In the genomic region with DNA sequence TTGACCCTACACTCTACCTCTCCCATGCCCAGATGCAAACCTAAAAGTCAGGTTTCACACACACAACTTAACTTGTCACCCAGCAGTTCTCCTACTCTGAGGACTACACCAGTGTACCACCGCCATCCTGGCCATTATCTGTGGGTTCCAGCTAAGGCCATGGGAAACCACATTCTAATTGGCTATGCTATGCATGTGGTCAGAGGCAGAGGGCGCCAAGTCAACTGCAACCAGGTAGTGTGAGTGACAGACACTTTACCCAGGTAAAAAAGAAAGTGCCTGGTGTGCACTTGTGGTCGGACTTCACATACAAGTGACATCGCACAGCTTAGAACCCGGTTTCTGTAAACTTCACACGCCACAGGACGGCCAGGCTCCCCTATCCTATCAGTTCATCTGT, we compare ENCODE assay signal across 10 mouse cellular contexts. TPM values are rescaled to one million over a fixed set of nuclear protein-coding genes. Genes with fewer than 3 reads are reported as not detected.
DNase-seq lines count a peak whose midpoint lies in the region; ATAC-seq and TF ChIP-seq lines count a peak whose summit lies in the region.
"Had no signal": no experiment of that assay in that cellular context is flagged by ENCODE, and none has a peak within 500 bp of the region (broad histone marks: within the 10 kb centered on the region; RNA-seq: fewer than 3 reads in every experiment).

No protein-coding gene starts in this region.

- DNase-seq in heart, adult 2 months: peak; percentile 43 to 63
- no peak for DNase-seq in CH12.LX (ENCODE audit: extremely low read depth)
- no peak for DNase-seq in testis, postnatal 10 days (ENCODE audit: low spot score)
- DNase-seq in right cerebral cortex, postnatal 10 days (ENCODE audit: low spot score in 2 of 2): no peak

- no peaks in the 10 kb centered on the region for H3K9me3 ChIP-seq in heart, embryonic 11.5 days (replicated peaks; ENCODE audit: control insufficient read depth, low read length)
- no peaks in the 10 kb centered on the region for H3K9me3 ChIP-seq in CH12.LX (replicated peaks; ENCODE audit: low read length)
- H3K9me3 ChIP-seq in lung, embryonic 16.5 days (ENCODE audit: control insufficient read depth, low read length): no peaks in the 10 kb centered on the region
- H3K9me3 ChIP-seq: embryonic facial prominence, embryonic 12.5 days had no signal

- no peak overlapping the region for H3K9ac ChIP-seq in heart, adult 2 months (ENCODE audit: low read depth, low read length)
- no peak overlapping the region for H3K9ac ChIP-seq in heart, embryonic 11.5 days (ENCODE audit: low read depth, low read length)
- no peak overlapping the region for H3K9ac ChIP-seq in CH12.LX (ENCODE audit: insufficient read depth, low read depth)
- no peak overlapping the region for H3K9ac ChIP-seq in lung, embryonic 16.5 days (ENCODE audit: low read length)
- H3K9ac ChIP-seq: embryonic facial prominence, embryonic 12.5 days had no signal

- H3K36me3 ChIP-seq in heart, adult 2 months (ENCODE audit: control insufficient read depth, insufficient read depth, low read length): no peaks in the 10 kb centered on the region
- no peaks in the 10 kb centered on the region for H3K36me3 ChIP-seq in heart, embryonic 11.5 days (ENCODE audit: control insufficient read depth, insufficient read depth, low read length)
- no peaks in the 10 kb centered on the region for H3K36me3 ChIP-seq in CH12.LX (replicated peaks in 1 of 2; ENCODE audit: control insufficient read depth in 1 of 2, insufficient read depth in 1 of 2, low read length in 1 of 2)
- H3K36me3 ChIP-seq in lung, embryonic 16.5 days (ENCODE audit: control insufficient read depth, insufficient read depth, low read length): peaks cover 13% of the 10 kb centered on the region

- TF ChIP-seq EP300 in heart, adult 2 months (IDR thresholded peaks at IDR 0.05; ENCODE audit: insufficient read depth, low read depth, low read length): 0 out of 2 replicates have a peak, but pooled peaks have one; percentile 43
- no peak for TF ChIP-seq EP300 in CH12.LX (IDR thresholded peaks at IDR 0.05; ENCODE audit: low read length)

- intact Hi-C loops in heart, adult 2 months (cut with DNase I): loop anchor here (2.0 kb wide), 1 partner anchor 52 kb away; no protein-coding TSS in a partner anchor

- no peak overlapping the region for H3K27ac ChIP-seq in heart, adult 2 months
- no peak overlapping the region for H3K27ac ChIP-seq in heart, embryonic 11.5 days (ENCODE audit: low read depth, low read length)
- H3K27ac ChIP-seq in CH12.LX (ENCODE audit: insufficient read depth, low read depth): no peak overlapping the region
- no peak overlapping the region for H3K27ac ChIP-seq in lung, embryonic 16.5 days (ENCODE audit: low read length)
- H3K27ac ChIP-seq: embryonic facial prominence, embryonic 12.5 days had no signal

- peak; percentile 78 for TF ChIP-seq CTCF in heart, adult 2 months (IDR thresholded peaks at IDR 0.05)
- peak in 1 of 2 experiments; percentile 70; a peak in 2 of 4 replicates for TF ChIP-seq CTCF in CH12.LX (conservative IDR thresholded peaks at IDR 0.05 in 1 of 2, IDR thresholded peaks at IDR 0.05 in 1 of 2; ENCODE audit: low read depth in 2 of 2, low read length in 2 of 2)

- H3K4me2 ChIP-seq in heart, embryonic 11.5 days: no peak overlapping the region
- H3K4me2 ChIP-seq in CH12.LX (ENCODE audit: insufficient read depth, low read depth, poor library complexity, severe bottlenecking): no peak overlapping the region
- no peak overlapping the region for H3K4me2 ChIP-seq in lung, embryonic 16.5 days (ENCODE audit: low read depth, low read length)
- H3K4me2 ChIP-seq: embryonic facial prominence, embryonic 12.5 days had no signal

- H3K79me2 ChIP-seq in heart, adult 2 months (replicated peaks; ENCODE audit: control insufficient read depth, insufficient read depth, low read length): peaks cover 2% of the 10 kb centered on the region; the same call in 1 of the 2 replicates
- H3K79me2 ChIP-seq in CH12.LX (replicated peaks; ENCODE audit: control insufficient read depth, extremely low read depth, insufficient read depth, poor library complexity, severe bottlenecking): no peaks in the 10 kb centered on the region

- WGBS in heart, adult 2 months: 72% methylated on average over 7 of the region's 7 CpGs
- 62% methylated on average over 7 of the region's 7 CpGs for WGBS in heart, embryonic 11.5 days (ENCODE audit: insufficient replicate concordance)
- WGBS in lung, embryonic 16.5 days: 56% methylated on average over 7 of the region's 7 CpGs

- peak; percentile 35 for TF ChIP-seq RAD21 in CH12.LX (IDR thresholded peaks at IDR 0.05; ENCODE audit: low read depth, low read length)

- TF ChIP-seq POLR2A in heart, adult 2 months (IDR thresholded peaks at IDR 0.05; ENCODE audit: insufficient read depth, low read depth, low read length): no peak
- no peak for TF ChIP-seq POLR2A in CH12.LX (IDR thresholded peaks at IDR 0.05; ENCODE audit: low read depth, low read length)

- H3K4me3 ChIP-seq in heart, adult 2 months: no peak overlapping the region
- no peak overlapping the region for H3K4me3 ChIP-seq in heart, embryonic 11.5 days (ENCODE audit: low read depth, low read length)
- no peak overlapping the region for H3K4me3 ChIP-seq in CH12.LX (replicated peaks in 1 of 3; ENCODE audit: low read depth in 2 of 3, low read length in 2 of 3, poor library complexity in 1 of 3)
- no peak overlapping the region for H3K4me3 ChIP-seq in lung, embryonic 16.5 days (ENCODE audit: low read length)
- H3K4me3 ChIP-seq: embryonic facial prominence, embryonic 12.5 days had no signal

- dilution Hi-C loops in CH12.LX (cut with MboI; ENCODE audit: extremely low pct_ligation_motif_present, extremely low pct_unique_long_range_greater_than_20kb, low sequenced_read_pairs): no loop called here

- peaks cover 7% of the 10 kb centered on the region for H3K4me1 ChIP-seq in heart, adult 2 months (ENCODE audit: control insufficient read depth, insufficient read depth, low read length)
- H3K4me1 ChIP-seq in heart, embryonic 11.5 days (ENCODE audit: control insufficient read depth, insufficient read depth, low read length): 0 out of 2 replicates have a peak, but pooled peaks cover 5% of the 10 kb centered on the region
- peaks cover 5 to 8% of the 10 kb centered on the region in 2 experiments for H3K4me1 ChIP-seq in CH12.LX (ENCODE audit: control insufficient read depth in 1 of 2, insufficient read depth in 2 of 2)
- peaks cover 11% of the 10 kb centered on the region for H3K4me1 ChIP-seq in lung, embryonic 16.5 days (replicated peaks; ENCODE audit: control insufficient read depth, insufficient read depth, low read length)

- in situ Hi-C loops in CH12.LX (cut with MboI; ENCODE audit: low pct_ligation_motif_present, low pct_unique_long_range_greater_than_20kb, low sequenced_read_pairs): no loop called here

- ATAC-seq in heart, embryonic 11.5 days (replicated peaks; ENCODE audit: insufficient number of reproducible peaks, low FRiP score, low TSS enrichment): no peak
- ATAC-seq in common myeloid progenitor, adult 5-6 weeks (replicated peaks; ENCODE audit: low read depth, poor library complexity, severe bottlenecking): peak; percentile 41
- ATAC-seq in lung, embryonic 16.5 days (ENCODE audit: low read depth): peak; percentile 32
- ATAC-seq in monocyte, adult 5-6 weeks (replicated peaks; ENCODE audit: insufficient number of reproducible peaks, low FRiP score, low TSS enrichment, poor library complexity, severe bottlenecking): no peak; the same call in 1 of the 2 replicates
- ATAC-seq: Patski had no signal

- H3K27me3 ChIP-seq in heart, adult 2 months (ENCODE audit: control insufficient read depth, insufficient read depth, low read length): no peaks in the 10 kb centered on the region
- peaks cover 31% of the 10 kb centered on the region for H3K27me3 ChIP-seq in heart, embryonic 11.5 days (ENCODE audit: control insufficient read depth, insufficient read depth, low read length)
- H3K27me3 ChIP-seq in CH12.LX (replicated peaks): peaks cover 68% of the 10 kb centered on the region
- H3K27me3 ChIP-seq in lung, embryonic 16.5 days (ENCODE audit: control insufficient read depth, insufficient read depth, low read depth, low read length): no peaks in the 10 kb centered on the region
- H3K27me3 ChIP-seq: Patski had no signal

TF ChIP-seq in CH12.LX, 34 proteins besides CTCF, POLR2A, EP300 and RAD21 (continues in another document):
- TF ChIP-seq RCOR1 (conservative IDR thresholded peaks at IDR 0.05; ENCODE audit: low read depth, low read length) (no peak), MEF2A (IDR thresholded peaks at IDR 0.05; ENCODE audit: borderline replicate concordance, low read depth, low read length) (no peak)

RNA-seq across cellular contexts. Expression of a gene that starts 36.3 kb away (rescaled TPM):
- under 1 TPM in 1 of 2 experiments, not detected in 1; 0.55 TPM for total RNA-seq in heart, adult 2 months (2021)
- polyA plus RNA-seq in heart, adult 2 months (2012; rRNA removed): 0.70 TPM in 1 of 2 replicates, not detected in the other
- 3.4 and 5.4 TPM in 2 replicates for polyA plus RNA-seq in heart, embryonic 11.5 days (2014; fragmentation: Nextera tagmentation; extraction: Ambion mirVana)
- total RNA-seq in CH12.LX (2012; rRNA removed): 0.17 TPM in 1 of 2 replicates, not detected in the other
- 0.39 TPM in 1 of 2 replicates, not detected in the other for total RNA-seq in CH12.LX (2014; rRNA removed)
- not detected in 2 replicates for polyA plus RNA-seq in CH12.LX (2012; ENCODE audit: insufficient read length, low read depth)
- 13.2 and 22.4 TPM in 2 replicates for total RNA-seq in common myeloid progenitor, adult 5-6 weeks (2017)
- polyA plus RNA-seq in lung, embryonic 16.5 days (2015; fragmentation: Nextera tagmentation; extraction: Ambion mirVana): 3.1 and 3.7 TPM in 2 replicates
- 6.4 to 8.9 TPM (median 8.2 TPM) in 3 replicates for total RNA-seq in monocyte, adult 5-6 weeks (2017)

RNA-seq across cellular contexts. Expression of a gene that starts 41.0 kb away (rescaled TPM):
- 100 to 1,000 TPM; 274 to 297 TPM for total RNA-seq in heart, adult 2 months (2021)
- 49.0 and 68.7 TPM in 2 replicates for polyA plus RNA-seq in heart, adult 2 months (2012; rRNA removed)
- polyA plus RNA-seq in heart, embryonic 11.5 days (2014; fragmentation: Nextera tagmentation; extraction: Ambion mirVana): 6.1 and 7.6 TPM in 2 replicates
- 0.76 and 1.1 TPM in 2 replicates for total RNA-seq in CH12.LX (2012; rRNA removed)
- total RNA-seq in CH12.LX (2014; rRNA removed): 0.09 and 0.19 TPM in 2 replicates
- polyA plus RNA-seq in CH12.LX (2012; ENCODE audit: insufficient read length, low read depth): 8.6 and 10.5 TPM in 2 replicates
- 11.6 and 15.5 TPM in 2 replicates for total RNA-seq in common myeloid progenitor, adult 5-6 weeks (2017)
- 43.9 and 44.6 TPM in 2 replicates for polyA plus RNA-seq in lung, embryonic 16.5 days (2015; fragmentation: Nextera tagmentation; extraction: Ambion mirVana)
- total RNA-seq in monocyte, adult 5-6 weeks (2017): 8.1 to 16.7 TPM (median 9.9 TPM) in 3 replicates

RNA-seq across cellular contexts. Expression of a gene that starts 57.9 kb away (rescaled TPM):
- total RNA-seq in heart, adult 2 months (2021): 1 to 10 TPM; 3.0 to 3.7 TPM
- 4.0 and 7.7 TPM in 2 replicates for polyA plus RNA-seq in heart, adult 2 months (2012; rRNA removed)
- polyA plus RNA-seq in heart, embryonic 11.5 days (2014; fragmentation: Nextera tagmentation; extraction: Ambion mirVana): 19.5 and 22.9 TPM in 2 replicates
- total RNA-seq in CH12.LX (2012; rRNA removed) (38.5 and 45.5 TPM in 2 replicates), CH12.LX (2014; rRNA removed) (20.3 and 20.6 TPM in 2 replicates)
- polyA plus RNA-seq in CH12.LX (2012; ENCODE audit: insufficient read length, low read depth): 53.2 and 54.5 TPM in 2 replicates
- 38.8 and 47.8 TPM in 2 replicates for total RNA-seq in common myeloid progenitor, adult 5-6 weeks (2017)
- polyA plus RNA-seq in lung, embryonic 16.5 days (2015; fragmentation: Nextera tagmentation; extraction: Ambion mirVana): 11.4 and 12.5 TPM in 2 replicates
- total RNA-seq in monocyte, adult 5-6 weeks (2017): 41.7 to 46.2 TPM (median 45.0 TPM) in 3 replicates

Comparison
In these comparisons a context has a peak if more than half of its experiments do, and no peak if none do; other contexts are left out.
1. DNase-seq: peak in heart, adult 2 months (2 of 2); none in CH12.LX (single experiment), testis, postnatal 10 days (single experiment) and right cerebral cortex, postnatal 10 days (0 of 2).
2. ATAC-seq: peak in common myeloid progenitor, adult 5-6 weeks (single experiment) and lung, embryonic 16.5 days (single experiment); none in heart, embryonic 11.5 days (single experiment) and monocyte, adult 5-6 weeks (single experiment).
3. RNA of a gene that starts 41.0 kb away (total RNA-seq): 274 to 297 TPM in heart, adult 2 months; 8.1 to 16.7 TPM in monocyte, adult 5-6 weeks, 11.6 to 15.5 TPM in common myeloid progenitor, adult 5-6 weeks and 0.09 to 1.1 TPM in CH12.LX; every median in the first group is over 10 times any median in the second.